Mouse (Mus musculus) midbrain, embryonic 14.5 days (tissue): ENCODE results near the gene Csmd2. TPM values are rescaled to one million over a fixed set of nuclear protein-coding genes. Genes with fewer than 3 reads are reported as not detected.
A peak's percentile ranks its signal among the peaks of the same experiment; 100 is the strongest.

ENCODE experiments used
- ATAC-seq: fragments of 200-750 bp; cut with Nextera tagmentation; 2 replicates; pipeline ENCODE4 v1.8.0; 2017; ENCODE audit warnings: moderate number of reproducible peaks, moderate library complexity; ENCODE audit not compliant: low FRiP score, low TSS enrichment
- DNase-seq: peaks from one replicate; pipeline ENCODE4 v3.0.0-alpha.2; 2015
- H3K27ac ChIP-seq: fragments of 300-500 bp; sonication (generic); replicated peaks from 2 replicates; pipeline ENCODE4 v1.5.1; 2014; ENCODE audit warnings: mild to moderate bottlenecking, low read depth, low read length, moderate library complexity
- H3K27me3 ChIP-seq: fragments of 300-500 bp; sonication (generic); 2 replicates; pipeline ENCODE4 v1.6.1; 2014; ENCODE audit warnings: low read length, control low read depth, mixed read lengths; ENCODE audit not compliant: control insufficient read depth, insufficient read depth
- H3K36me3 ChIP-seq: fragments of 300-500 bp; sonication (generic); 2 replicates; pipeline ENCODE4 v1.6.1; 2014; ENCODE audit warnings: low read length, control low read depth; ENCODE audit not compliant: control insufficient read depth, insufficient read depth
- H3K4me1 ChIP-seq: fragments of 300-500 bp; sonication (generic); 2 replicates; pipeline ENCODE4 v1.6.1; 2014; ENCODE audit warnings: mild to moderate bottlenecking, antibody characterized with exemption, low read length, control low read depth; ENCODE audit not compliant: control insufficient read depth, insufficient read depth
- H3K4me2 ChIP-seq: fragments of 300-500 bp; sonication (generic); 2 replicates; pipeline ENCODE4 v1.6.1; 2014; ENCODE audit warnings: mild to moderate bottlenecking, low read length, moderate library complexity
- H3K4me3 ChIP-seq: fragments of 300-500 bp; sonication (generic); replicated peaks from 2 replicates; pipeline ENCODE4 v1.5.1; 2014; ENCODE audit warnings: low read depth, low read length
- H3K9ac ChIP-seq: fragments of 300-500 bp; sonication (generic); replicated peaks from 2 replicates; pipeline ENCODE4 v1.6.1; 2014; ENCODE audit warnings: mild to moderate bottlenecking, low read length, moderate library complexity
- H3K9me3 ChIP-seq: fragments of 300-500 bp; sonication (generic); 2 replicates; pipeline ENCODE4 v1.6.1; 2016; ENCODE audit warnings: low read length, control low read depth, mixed read lengths; ENCODE audit not compliant: control insufficient read depth
- WGBS: fragments of 180-500 bp; shearing (Covaris S2); extraction: QIAGEN DNeasy Blood & Tissue Kit; methylation state at CpG from one replicate; pipeline ENCODE4 v1.1.7; 2014; 5-methylcytosine and 5-hydroxymethylcytosine counted together
- polyA plus RNA-seq: library from polyadenylated mRNA; unstranded; fragments of >200 nt; fragmentation: Nextera tagmentation; extraction: Ambion mirVana; gene quantifications from 2 replicates; pipeline ENCODE4 v1.2.1, GENCODE M21; 2014

The Csmd2 gene
- polyA plus RNA-seq, 1 experiment from 2014 or later, result 9.8 TPM

DNA sequence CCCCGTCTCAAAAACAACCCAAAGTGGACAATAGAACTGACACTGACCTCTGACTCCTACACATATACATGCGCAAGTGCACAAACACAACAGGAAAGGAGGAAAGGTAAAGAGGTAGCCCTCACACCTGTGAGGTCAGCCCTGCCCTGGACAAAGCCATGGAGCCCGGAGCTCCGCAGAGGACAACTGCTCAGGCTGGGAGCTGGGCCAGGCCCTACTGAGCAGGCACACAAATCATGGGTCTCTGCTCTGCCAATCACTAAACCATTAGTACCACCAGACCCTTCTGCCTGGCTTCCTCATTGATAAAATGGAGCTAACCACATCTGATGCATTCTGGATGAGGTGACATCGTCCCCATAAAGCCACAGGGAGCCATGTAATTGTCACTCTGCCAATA is 409.0 kb downstream of the Csmd2 start:
- Histone ChIP-seq H3K27ac (no peak overlapping the region), H3K36me3 (peaks cover 22% of the 10 kb centered on the region; the same call in 1 of the 2 replicates), H3K9me3 (no peaks in the 10 kb centered on the region), H3K9ac (no peak overlapping the region), H3K4me3 (no peak overlapping the region), H3K4me2 (no peak overlapping the region), H3K4me1 (peaks cover 4% of the 10 kb centered on the region; the same call in 1 of the 2 replicates), H3K27me3 (no peaks in the 10 kb centered on the region)
- DNase-seq, result no peak
- ATAC-seq, result no peak
- 84% methylated on average over 5 of the region's 5 CpGs for WGBS

DNA sequence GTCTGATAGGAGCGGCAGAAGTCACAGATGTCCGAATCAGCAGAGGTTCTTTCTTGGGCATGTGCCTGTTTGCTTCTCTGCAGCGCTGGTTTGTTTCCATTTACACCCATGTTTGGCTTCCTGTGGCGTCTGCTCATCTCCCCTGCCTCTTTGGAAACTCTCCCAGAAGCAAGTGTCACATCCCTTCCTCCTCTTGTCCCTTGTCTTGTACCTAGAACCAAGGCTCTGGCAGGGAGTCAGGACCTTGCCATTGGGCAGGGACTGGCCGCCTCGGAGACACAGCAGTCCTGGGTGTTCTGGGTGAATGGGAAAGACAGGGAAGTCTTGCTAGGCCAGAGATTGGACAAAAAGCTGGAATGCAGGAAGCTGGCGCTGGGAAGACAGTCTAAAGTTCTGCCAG is 410.1 kb downstream of the Csmd2 start:
- Histone ChIP-seq H3K27me3 (no peaks in the 10 kb centered on the region), H3K4me2 (no peak overlapping the region), H3K4me1 (no peaks in the 10 kb centered on the region), H3K36me3 (peaks cover 22% of the 10 kb centered on the region; the same call in 1 of the 2 replicates), H3K9ac (no peak overlapping the region), H3K27ac (no peak overlapping the region), H3K4me3 (no peak overlapping the region), H3K9me3 (no peaks in the 10 kb centered on the region)
- no peak for ATAC-seq
- no peak for DNase-seq
- WGBS, result 83% methylated on average over 7 of the region's 7 CpGs

DNA sequence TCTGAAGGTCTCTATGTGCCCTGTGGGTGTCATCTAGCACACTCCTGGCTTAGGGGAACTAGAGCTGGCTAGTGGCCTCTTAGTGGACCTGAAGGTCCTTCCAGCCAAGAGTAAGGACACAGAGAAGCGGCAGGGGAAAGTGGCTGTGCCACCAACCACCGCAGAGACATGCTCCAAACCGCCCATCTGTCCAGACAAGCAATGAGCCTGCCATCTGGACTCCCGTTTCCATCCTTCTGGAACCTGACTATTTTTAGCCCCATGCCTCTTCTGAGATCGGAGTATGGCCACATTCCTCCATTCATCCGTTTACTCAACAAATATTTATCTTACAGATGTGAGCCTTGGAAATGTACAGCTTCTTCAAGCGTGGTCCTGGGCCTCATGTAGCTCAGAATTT is 411.3 kb downstream of the Csmd2 start:
- Histone ChIP-seq H3K27ac (no peak overlapping the region), H3K4me1 (no peaks in the 10 kb centered on the region), H3K9me3 (no peaks in the 10 kb centered on the region), H3K36me3 (peaks cover 18% of the 10 kb centered on the region), H3K9ac (no peak overlapping the region), H3K4me2 (no peak overlapping the region), H3K27me3 (no peaks in the 10 kb centered on the region), H3K4me3 (no peak overlapping the region)
- 84% methylated on average over 7 of the region's 7 CpGs for WGBS
- DNase-seq (no peak), ATAC-seq (no peak)

DNA sequence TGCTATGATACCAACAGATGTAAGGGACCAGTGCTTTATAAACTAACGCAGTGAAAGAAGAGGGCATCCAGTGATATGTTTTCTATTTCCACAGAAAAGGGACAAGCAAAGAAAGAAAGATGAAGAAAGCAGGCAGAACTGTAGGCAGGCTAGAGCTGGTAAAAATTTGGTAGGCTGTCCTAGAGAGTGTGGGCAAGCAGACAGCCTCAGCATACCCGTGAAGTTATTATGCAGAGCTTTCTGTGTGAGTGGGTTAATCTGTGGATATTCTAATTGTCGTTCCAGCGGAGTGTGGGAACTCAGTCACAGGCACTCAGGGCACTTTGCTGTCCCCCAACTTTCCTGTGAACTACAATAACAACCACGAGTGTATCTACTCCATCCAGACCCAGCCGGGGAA is 412.4 kb downstream of the Csmd2 start:
- Histone ChIP-seq H3K27ac (no peak overlapping the region), H3K4me2 (no peak overlapping the region), H3K9me3 (no peaks in the 10 kb centered on the region), H3K36me3 (peaks cover 12% of the 10 kb centered on the region; the same call in 1 of the 2 replicates), H3K4me3 (no peak overlapping the region), H3K27me3 (no peaks in the 10 kb centered on the region), H3K4me1 (no peaks in the 10 kb centered on the region), H3K9ac (no peak overlapping the region)
- ATAC-seq, result no peak
- no peak for DNase-seq
- 67% methylated on average over 6 of the region's 6 CpGs for WGBS

DNA sequence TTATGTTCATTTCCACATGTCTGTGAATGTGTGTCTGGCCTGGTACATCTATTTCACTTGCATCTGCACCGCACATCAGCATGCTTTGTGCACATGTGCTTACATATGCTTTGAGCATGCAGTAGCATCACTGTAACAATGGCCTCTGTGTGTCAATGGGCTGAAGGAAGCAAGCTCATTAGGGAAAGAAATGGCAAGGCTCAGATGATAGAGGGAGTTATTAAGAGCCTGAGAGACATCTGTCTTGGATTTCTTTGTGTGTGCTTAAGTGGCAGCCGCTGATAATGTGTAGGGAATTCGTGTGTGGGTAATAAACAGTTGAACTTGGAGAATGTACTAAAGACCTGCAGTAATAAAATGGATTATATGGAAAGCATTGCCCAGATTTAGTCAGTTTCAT is 413.9 kb downstream of the Csmd2 start:
- H3K4me3 ChIP-seq, result no peak overlapping the region
- 79% methylated on average over 3 of the region's 3 CpGs for WGBS

DNA sequence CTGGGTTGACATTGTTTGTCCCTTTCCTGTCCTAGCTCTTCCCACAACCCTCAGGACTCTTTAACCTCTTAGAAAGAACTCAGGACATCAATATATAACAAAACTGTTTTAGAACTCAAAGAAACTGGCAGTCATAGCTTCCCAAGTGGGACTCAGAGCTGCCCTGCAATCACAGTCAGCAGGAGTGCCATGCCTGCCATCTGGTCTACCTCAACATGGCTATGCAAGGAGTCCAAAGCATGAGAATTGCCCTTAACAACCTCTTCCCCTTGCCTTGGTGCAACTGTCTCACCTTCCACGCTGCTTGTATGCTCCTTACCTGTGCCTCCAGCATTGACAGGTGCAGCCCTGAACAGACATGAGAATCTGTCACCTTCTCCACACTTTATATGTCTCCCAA is 415.0 kb downstream of the Csmd2 start:
- H3K27me3 ChIP-seq, result no peaks in the 10 kb centered on the region
- H3K9ac ChIP-seq, result no peak overlapping the region
- no peak overlapping the region for H3K4me2 ChIP-seq
- H3K4me1 ChIP-seq, result no peaks in the 10 kb centered on the region
- no peaks in the 10 kb centered on the region for H3K9me3 ChIP-seq
- ATAC-seq, result no peak
- no peak overlapping the region for H3K27ac ChIP-seq
- WGBS, result 84% methylated on average over 1 of the region's 1 CpGs
- peaks cover 7% of the 10 kb centered on the region; the same call in 1 of the 2 replicates for H3K36me3 ChIP-seq
- no peak for DNase-seq
- no peak overlapping the region for H3K4me3 ChIP-seq

More for the DNA sequence above, 413.9 kb downstream of the Csmd2 start:
- Histone ChIP-seq H3K36me3 (peaks cover 9% of the 10 kb centered on the region; the same call in 1 of the 2 replicates), H3K4me1 (no peaks in the 10 kb centered on the region), H3K4me2 (no peak overlapping the region), H3K9ac (no peak overlapping the region), H3K9me3 (no peaks in the 10 kb centered on the region), H3K27me3 (no peaks in the 10 kb centered on the region), H3K27ac (0 out of 2 replicates have a peak overlapping the region, but pooled peaks have one; percentile 9)
- DNase-seq (no peak), ATAC-seq (no peak)

DNA sequence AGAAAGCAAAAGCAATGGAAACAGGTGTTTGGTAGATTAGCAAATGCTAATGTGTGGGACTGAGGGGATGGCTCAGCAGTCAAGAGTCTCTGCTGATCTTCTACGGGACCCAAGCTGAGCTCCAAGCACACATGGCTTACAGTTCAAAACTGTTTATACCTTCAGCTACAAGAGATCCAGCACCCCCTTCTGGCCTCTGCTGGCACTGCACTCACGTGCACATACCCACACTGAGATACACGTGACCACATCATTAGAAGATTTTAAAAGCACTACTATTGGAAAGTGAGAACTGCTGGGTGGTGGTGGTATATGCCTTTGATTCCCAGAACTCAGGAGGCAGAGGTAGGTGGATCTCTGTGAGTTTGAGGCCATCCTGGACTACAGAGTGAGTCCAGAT is 417.9 kb downstream of the Csmd2 start:
- ATAC-seq, result no peak
- H3K9ac ChIP-seq, result no peak overlapping the region
- DNase-seq, result no peak
- H3K27me3 ChIP-seq, result no peaks in the 10 kb centered on the region
- no peak overlapping the region for H3K4me3 ChIP-seq
- 83% methylated on average over 3 of the region's 3 CpGs for WGBS
- no peak overlapping the region for H3K4me2 ChIP-seq
- H3K27ac ChIP-seq, result no peak overlapping the region
- H3K36me3 ChIP-seq, result peaks cover 3% of the 10 kb centered on the region; the same call in 1 of the 2 replicates
- H3K4me1 ChIP-seq, result no peaks in the 10 kb centered on the region
- no peaks in the 10 kb centered on the region for H3K9me3 ChIP-seq

DNA sequence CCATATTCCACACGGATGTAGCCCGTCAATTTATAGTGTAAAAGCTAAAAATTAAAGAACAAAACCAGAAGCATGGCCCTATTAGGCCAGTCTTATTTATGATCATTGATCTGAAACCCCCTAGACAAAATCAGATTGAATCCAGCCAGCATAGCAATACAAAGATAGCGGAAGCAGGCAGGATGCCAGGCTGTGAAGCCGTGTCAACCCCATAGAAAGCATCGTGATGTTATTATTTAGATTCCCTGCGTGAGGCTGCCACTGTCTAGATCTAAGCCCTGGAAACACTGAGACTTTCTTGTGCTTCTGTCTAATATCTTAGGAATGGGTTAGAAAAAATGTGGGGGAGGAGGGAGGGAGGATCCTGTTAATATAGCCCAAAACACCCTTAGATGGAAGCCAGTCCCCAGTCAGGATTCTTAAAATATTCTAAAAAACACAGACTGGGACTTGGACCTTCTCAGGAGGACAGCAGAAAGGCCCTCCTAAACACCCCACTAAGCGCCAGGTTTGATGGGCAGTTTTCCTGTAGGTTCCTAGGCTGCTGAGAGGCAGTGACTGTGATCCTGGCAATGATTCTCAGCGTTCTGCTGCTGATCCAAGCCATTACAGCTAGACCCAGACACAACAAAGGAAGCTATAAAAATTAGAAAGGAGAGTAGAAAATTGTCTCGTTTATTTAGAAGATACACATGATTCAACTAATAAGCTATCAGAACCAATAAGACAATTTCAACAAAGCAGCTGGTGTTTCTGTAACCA is 419.6 kb downstream of the Csmd2 start:
- no peak overlapping the region for H3K4me2 ChIP-seq
- ATAC-seq, result no peak
- H3K36me3 ChIP-seq, result peaks cover 3% of the 10 kb centered on the region; the same call in 1 of the 2 replicates
- H3K27ac ChIP-seq, result no peak overlapping the region
- H3K4me3 ChIP-seq, result no peak overlapping the region
- peak; percentile 55 for DNase-seq
- H3K9ac ChIP-seq, result no peak overlapping the region
- H3K4me1 ChIP-seq, result no peaks in the 10 kb centered on the region
- H3K27me3 ChIP-seq, result no peaks in the 10 kb centered on the region
- no peaks in the 10 kb centered on the region for H3K9me3 ChIP-seq
- WGBS, result 57% methylated on average over 9 of the region's 9 CpGs
